Mouse (Mus musculus): Measurements from ENCODE around the gene Gtpbp4. TPM values are rescaled to one million over a fixed set of nuclear protein-coding genes. Genes with fewer than 3 reads are reported as not detected.
"Not testable (repeated sequence)": the region's sequence is repeated elsewhere in the genome, so short reads cannot be mapped to it uniquely, and the experiment has no call there.

Gtpbp4 gene
- polyA plus RNA-seq, 1 experiment from 2014 or later = 74.5 TPM

GRCm38 (mm10) chr13:8937611-8938140, 58.2 kb downstream of the Gtpbp4 start:
- H3K9me3 ChIP-seq; H3K27me3 ChIP-seq (replicated peaks); H3K4me1 ChIP-seq; H3K27ac ChIP-seq; H3K9ac ChIP-seq; H3K36me3 ChIP-seq; ATAC-seq (ENCODE audit: insufficient read depth, low FRiP score, low read depth); H3K4me3 ChIP-seq (replicated peaks); H3K4me2 ChIP-seq: not testable (repeated sequence)
- 66% methylated on average over 6 of the region's 6 CpGs for WGBS

GRCm38 (mm10) chr13:8933499-8933898, 62.4 kb downstream of the Gtpbp4 start:
- H3K9ac ChIP-seq = no peak overlapping the region
- H3K4me1 ChIP-seq = no peaks in the 10 kb centered on the region
- H3K4me3 ChIP-seq (replicated peaks) = no peak overlapping the region
- no peak for ATAC-seq (ENCODE audit: insufficient read depth, low FRiP score, low read depth)
- H3K27ac ChIP-seq = no peak overlapping the region
- H3K9me3 ChIP-seq = no peaks in the 10 kb centered on the region
- whole genome bisulfite sequencing = 54% methylated on average over 2 of the region's 2 CpGs
- H3K27me3 ChIP-seq (replicated peaks) = no peaks in the 10 kb centered on the region
- no peak overlapping the region for H3K4me2 ChIP-seq
- no peaks in the 10 kb centered on the region for H3K36me3 ChIP-seq

Small RNA genes lying within 50 kb of the gene (microRNA-seq; reads per million reads assigned to microRNA genes)
- gene Gm22750 = not detected

Other genes starting within 250 kb of the Gtpbp4 start
- gene Wdr37, start 124.2 kb downstream of the Gtpbp4 start, polyA plus RNA-seq (2015; fragmentation: Nextera tagmentation; extraction: Ambion mirVana) = 16.6 and 18.2 TPM in 2 replicates
- 105 and 106 TPM in 2 replicates for gene Idi1, start 110.6 kb downstream of the Gtpbp4 start, polyA plus RNA-seq (2015; fragmentation: Nextera tagmentation; extraction: Ambion mirVana)
- gene Gm9745, start 47.9 kb downstream of the Gtpbp4 start, polyA plus RNA-seq (2015; fragmentation: Nextera tagmentation; extraction: Ambion mirVana) = not detected in 2 replicates
- gene Idi2, start 43.2 kb downstream of the Gtpbp4 start, polyA plus RNA-seq (2015; fragmentation: Nextera tagmentation; extraction: Ambion mirVana) = not detected in 2 replicates
- 37.6 and 37.8 TPM in 2 replicates for gene Larp4b, start 97.8 kb upstream of the Gtpbp4 start, polyA plus RNA-seq (2015; fragmentation: Nextera tagmentation; extraction: Ambion mirVana)

All from stomach, embryonic 15.5 days (tissue).